Mouse (Mus musculus) heart, embryonic 15.5 days (tissue): ENCODE measurements at regions not wholly inside any gene's neighbourhood (a gene's known extent, or its start where the extent isn't known, plus 50 kb on each side); places are given as distances from the start of the nearest gene placed in this dataset.

ENCODE experiments used
- ATAC-seq: fragments of 200-750 bp; cut with Nextera tagmentation; replicated peaks from 2 replicates; pipeline ENCODE4 v1.8.0; 2017; ENCODE audit warnings: low read depth, moderate TSS enrichment; ENCODE audit not compliant: insufficient number of reproducible peaks, insufficient read depth, low FRiP score
- H3K27ac ChIP-seq: fragments of 300-500 bp; sonication (generic); 2 replicates; pipeline ENCODE4 v1.5.1; 2015; ENCODE audit warnings: mild to moderate bottlenecking, inconsistent platforms
- H3K27me3 ChIP-seq: fragments of 300-500 bp; sonication (generic); 2 replicates; pipeline ENCODE4 v1.6.1; 2015; ENCODE audit warnings: inconsistent platforms
- H3K36me3 ChIP-seq: fragments of 300-500 bp; sonication (generic); 2 replicates; pipeline ENCODE4 v1.6.1; 2015; ENCODE audit warnings: mild to moderate bottlenecking, inconsistent platforms
- H3K4me1 ChIP-seq: fragments of 300-500 bp; sonication (generic); replicated peaks from 2 replicates; pipeline ENCODE4 v1.6.1; 2015; ENCODE audit warnings: inconsistent platforms
- H3K4me2 ChIP-seq: fragments of 300-500 bp; sonication (generic); 2 replicates; pipeline ENCODE4 v1.6.1; 2015; ENCODE audit warnings: inconsistent platforms, mild to moderate bottlenecking, moderate library complexity
- H3K4me3 ChIP-seq: fragments of 300-500 bp; sonication (generic); 2 replicates; pipeline ENCODE4 v1.5.1; 2015; ENCODE audit warnings: mild to moderate bottlenecking, inconsistent platforms
- H3K9ac ChIP-seq: fragments of 300-500 bp; sonication (generic); 2 replicates; pipeline ENCODE4 v1.6.1; 2015; ENCODE audit warnings: mild to moderate bottlenecking, inconsistent platforms
- H3K9me3 ChIP-seq: fragments of 300-500 bp; sonication (generic); replicated peaks from 2 replicates; pipeline ENCODE4 v1.6.1; 2016; ENCODE audit warnings: inconsistent platforms
- WGBS: fragments of 180-500 bp; shearing (Covaris S2); methylation state at CpG from one replicate; pipeline ENCODE4 v1.1.7; 2015; ENCODE audit warnings: mixed read lengths; 5-methylcytosine and 5-hydroxymethylcytosine counted together

GRCm38 (mm10) chr19:59646231-59646630 lies 188.1 kb downstream of the Emx2 start:
- Histone ChIP-seq H3K36me3 (no peaks in the 10 kb centered on the region), H3K9me3 (no peaks in the 10 kb centered on the region), H3K4me1 (no peaks in the 10 kb centered on the region), H3K4me2 (no peak overlapping the region), H3K4me3 (no peak overlapping the region), H3K27me3 (no peaks in the 10 kb centered on the region), H3K27ac (no peak overlapping the region), H3K9ac (no peak overlapping the region)
- 78% methylated on average over 8 of the region's 8 CpGs for WGBS
- no peak for ATAC-seq

GRCm38 (mm10) chr19:59646656-59647055 lies 188.5 kb downstream of the Emx2 start:
- H3K4me2 ChIP-seq = no peak overlapping the region
- 75% methylated on average over 7 of the region's 7 CpGs for WGBS
- H3K9me3 ChIP-seq = no peaks in the 10 kb centered on the region
- no peaks in the 10 kb centered on the region for H3K27me3 ChIP-seq
- no peak for ATAC-seq
- no peaks in the 10 kb centered on the region for H3K4me1 ChIP-seq
- H3K4me3 ChIP-seq = no peak overlapping the region
- no peak overlapping the region for H3K27ac ChIP-seq
- no peaks in the 10 kb centered on the region for H3K36me3 ChIP-seq
- no peak overlapping the region for H3K9ac ChIP-seq

GRCm38 (mm10) chr19:59649421-59649820 lies 191.2 kb downstream of the Emx2 start:
- no peaks in the 10 kb centered on the region for H3K4me1 ChIP-seq
- no peak overlapping the region for H3K4me3 ChIP-seq
- no peak overlapping the region for H3K9ac ChIP-seq
- no peak for ATAC-seq
- H3K9me3 ChIP-seq = no peaks in the 10 kb centered on the region
- H3K27me3 ChIP-seq = no peaks in the 10 kb centered on the region
- H3K36me3 ChIP-seq = no peaks in the 10 kb centered on the region
- WGBS = 86% methylated on average over 5 of the region's 5 CpGs
- no peak overlapping the region for H3K4me2 ChIP-seq
- H3K27ac ChIP-seq = no peak overlapping the region

GRCm38 (mm10) chr19:59650611-59651329 lies 192.6 kb downstream of the Emx2 start:
- Histone ChIP-seq H3K9ac (no peak overlapping the region), H3K27me3 (no peaks in the 10 kb centered on the region), H3K4me2 (no peak overlapping the region), H3K27ac (no peak overlapping the region), H3K36me3 (no peaks in the 10 kb centered on the region), H3K9me3 (no peaks in the 10 kb centered on the region), H3K4me1 (no peaks in the 10 kb centered on the region), H3K4me3 (no peak overlapping the region)
- no peak for ATAC-seq
- WGBS = 56% methylated on average over 10 of the region's 10 CpGs

GRCm38 (mm10) chr19:59653631-59654367 lies 195.6 kb downstream of the Emx2 start:
- no peak overlapping the region for H3K4me3 ChIP-seq
- no peaks in the 10 kb centered on the region for H3K4me1 ChIP-seq
- no peaks in the 10 kb centered on the region for H3K36me3 ChIP-seq
- H3K4me2 ChIP-seq = no peak overlapping the region
- H3K9ac ChIP-seq = no peak overlapping the region
- H3K27me3 ChIP-seq = no peaks in the 10 kb centered on the region
- no peak overlapping the region for H3K27ac ChIP-seq
- ATAC-seq = no peak
- WGBS = 51% methylated on average over 18 of the region's 18 CpGs
- H3K9me3 ChIP-seq = no peaks in the 10 kb centered on the region

GRCm38 (mm10) chr19:59655321-59655720 lies 197.1 kb downstream of the Emx2 start:
- H3K27ac ChIP-seq = no peak overlapping the region
- no peaks in the 10 kb centered on the region for H3K27me3 ChIP-seq
- H3K4me2 ChIP-seq = no peak overlapping the region
- H3K9ac ChIP-seq = no peak overlapping the region
- no peaks in the 10 kb centered on the region for H3K4me1 ChIP-seq
- ATAC-seq = no peak
- no peaks in the 10 kb centered on the region for H3K9me3 ChIP-seq
- WGBS = 85% methylated on average over 2 of the region's 2 CpGs
- H3K4me3 ChIP-seq = no peak overlapping the region
- H3K36me3 ChIP-seq = no peaks in the 10 kb centered on the region

GRCm38 (mm10) chr19:59669793-59670192 lies 211.6 kb downstream of the Emx2 start:
- ATAC-seq = no peak
- H3K27ac ChIP-seq = no peak overlapping the region
- no peak overlapping the region for H3K4me2 ChIP-seq
- H3K9ac ChIP-seq = no peak overlapping the region
- H3K4me3 ChIP-seq = no peak overlapping the region
- H3K4me1 ChIP-seq = no peaks in the 10 kb centered on the region
- H3K27me3 ChIP-seq = no peaks in the 10 kb centered on the region
- H3K36me3 ChIP-seq = no peaks in the 10 kb centered on the region
- no peaks in the 10 kb centered on the region for H3K9me3 ChIP-seq

GRCm38 (mm10) chr19:59673537-59673936 lies 215.4 kb downstream of the Emx2 start:
- no peaks in the 10 kb centered on the region for H3K36me3 ChIP-seq
- H3K4me1 ChIP-seq = no peaks in the 10 kb centered on the region
- H3K4me3 ChIP-seq = no peak overlapping the region
- H3K9me3 ChIP-seq = no peaks in the 10 kb centered on the region
- no peak overlapping the region for H3K9ac ChIP-seq
- H3K27ac ChIP-seq = no peak overlapping the region
- H3K27me3 ChIP-seq = no peaks in the 10 kb centered on the region
- H3K4me2 ChIP-seq = no peak overlapping the region
- no peak for ATAC-seq

- Histone ChIP-seq H3K4me1 (no peaks in the 10 kb centered on the region), H3K9me3 (no peaks in the 10 kb centered on the region), H3K27ac (no peak overlapping the region), H3K4me2 (no peak overlapping the region), H3K9ac (no peak overlapping the region), H3K36me3 (no peaks in the 10 kb centered on the region), H3K27me3 (no peaks in the 10 kb centered on the region), H3K4me3 (no peak overlapping the region)
- no peak for ATAC-seq
- 86% methylated on average over 7 of the region's 7 CpGs for WGBS
Observed at GRCm38 (mm10) chr19:59679191-59679590, 221.0 kb downstream of the Emx2 start.

GRCm38 (mm10) chr19:59680356-59680755 lies 222.2 kb downstream of the Emx2 start:
- Histone ChIP-seq H3K27ac (no peak overlapping the region), H3K4me3 (no peak overlapping the region), H3K9me3 (no peaks in the 10 kb centered on the region), H3K4me2 (no peak overlapping the region), H3K36me3 (no peaks in the 10 kb centered on the region), H3K4me1 (no peaks in the 10 kb centered on the region), H3K27me3 (no peaks in the 10 kb centered on the region), H3K9ac (no peak overlapping the region)
- WGBS = 88% methylated on average over 4 of the region's 4 CpGs
- ATAC-seq = no peak

GRCm38 (mm10) chr19:59684292-59684691 lies 226.1 kb downstream of the Emx2 start:
- H3K27ac ChIP-seq = no peak overlapping the region

More at GRCm38 (mm10) chr19:59684292-59684691, 226.1 kb downstream of the Emx2 start:
- no peaks in the 10 kb centered on the region for H3K4me1 ChIP-seq
- H3K9me3 ChIP-seq = no peaks in the 10 kb centered on the region
- 79% methylated on average over 7 of the region's 7 CpGs for WGBS
- no peaks in the 10 kb centered on the region for H3K27me3 ChIP-seq
- H3K9ac ChIP-seq = no peak overlapping the region
- no peak overlapping the region for H3K4me3 ChIP-seq
- no peak overlapping the region for H3K4me2 ChIP-seq
- ATAC-seq = no peak
- no peaks in the 10 kb centered on the region for H3K36me3 ChIP-seq
